Mouse (Mus musculus) ES-Bruce4 (cell line): ENCODE measurements around the gene Olfr628. TPM values are rescaled to one million over a fixed set of nuclear protein-coding genes. Genes with fewer than 3 reads are reported as not detected.
"Not testable (repeated sequence)": the region's sequence is repeated elsewhere in the genome, so short reads cannot be mapped to it uniquely, and the experiment has no call there.

Source experiments
- H3K27ac ChIP-seq: 2 replicates; pipeline ENCODE4 v1.5.1; 2012; ENCODE audit warnings: low read length, inconsistent platforms; ENCODE audit not compliant: insufficient read depth
- H3K27me3 ChIP-seq: 2 replicates; pipeline ENCODE4 v1.6.1; 2012; ENCODE audit warnings: mild to moderate bottlenecking, low read length, inconsistent platforms; ENCODE audit not compliant: control insufficient read depth, poor library complexity, insufficient read depth, severe bottlenecking
- H3K36me3 ChIP-seq: 2 replicates; pipeline ENCODE4 v1.6.1; 2012; ENCODE audit warnings: inconsistent platforms, mild to moderate bottlenecking, low read length, moderate library complexity; ENCODE audit not compliant: control insufficient read depth, poor library complexity, insufficient read depth, severe bottlenecking
- H3K4me1 ChIP-seq: one replicate; pipeline ENCODE4 v1.8.1; 2011; ENCODE audit warnings: low read length; ENCODE audit not compliant: control insufficient read depth, insufficient read depth
- H3K4me3 ChIP-seq: 2 replicates; pipeline ENCODE4 v1.5.1; 2011; ENCODE audit warnings: low read depth, mild to moderate bottlenecking, low read length
- H3K9ac ChIP-seq: 2 replicates; pipeline ENCODE4 v1.6.1; 2012; ENCODE audit warnings: low read depth, mild to moderate bottlenecking, inconsistent platforms; ENCODE audit not compliant: poor library complexity, severe bottlenecking
- H3K9me3 ChIP-seq: replicated peaks from 2 replicates; pipeline ENCODE4 v1.6.1; 2012; ENCODE audit warnings: mild to moderate bottlenecking, low read length, inconsistent platforms; ENCODE audit not compliant: control insufficient read depth, poor library complexity, insufficient read depth, severe bottlenecking
- CTCF ChIP-seq: IDR thresholded peaks from one replicate; pipeline ENCODE4 v1.8.1; 2011; ENCODE audit warnings: low read depth, low read length
- EP300 ChIP-seq: IDR thresholded peaks from 2 replicates; pipeline ENCODE4 v1.6.1; 2011; ENCODE audit warnings: low read depth, low read length; ENCODE audit not compliant: insufficient read depth
- POLR2A ChIP-seq: IDR thresholded peaks from one replicate; pipeline ENCODE4 v1.8.1; 2011; ENCODE audit warnings: low read length; ENCODE audit not compliant: insufficient read depth
- polyA plus RNA-seq: library from polyadenylated mRNA; stranded (reverse); fragments of >200 nt; gene quantifications from 2 replicates; pipeline ENCODE4 v1.2.4, GENCODE M21; 2011; ENCODE audit warnings: low read depth; ENCODE audit not compliant: missing spikeins, insufficient read depth, insufficient read length

Gene Olfr628
- polyA plus RNA-seq, 1 experiment, result not detected

GRCm38 (mm10) chr7:103757233-103757632, 27.1 kb downstream of the Olfr628 start, which contains the start of gene Olfr630:
Olfr630 (minus strand) TSS chr7:103757333.
- no peaks in the 10 kb centered on the region for H3K36me3 ChIP-seq
- TF ChIP-seq EP300, result no peak
- TF ChIP-seq POLR2A, result no peak
- TF ChIP-seq CTCF, result no peak
- no peaks in the 10 kb centered on the region for H3K9me3 ChIP-seq
- no peak within 1 kb of the TSS for H3K4me3 ChIP-seq
- H3K4me1 ChIP-seq, result no peaks in the 10 kb centered on the region
- H3K27ac ChIP-seq, result no peak within 1 kb of the TSS
- no peak within 1 kb of the TSS for H3K9ac ChIP-seq
- H3K27me3 ChIP-seq, result no peaks in the 10 kb centered on the region

- not testable (repeated sequence) for H3K36me3 ChIP-seq, H3K9me3 ChIP-seq, H3K9ac ChIP-seq, H3K27me3 ChIP-seq, H3K27ac ChIP-seq, H3K4me3 ChIP-seq, H3K4me1 ChIP-seq
Observed at GRCm38 (mm10) chr7:103762212-103762611, 32.0 kb downstream of the Olfr628 start.

GRCm38 (mm10) chr7:103767687-103768086, 37.5 kb downstream of the Olfr628 start:
- H3K9ac ChIP-seq, H3K4me1 ChIP-seq, H3K27ac ChIP-seq, H3K9me3 ChIP-seq, H3K4me3 ChIP-seq, H3K36me3 ChIP-seq, H3K27me3 ChIP-seq: not testable (repeated sequence)

GRCm38 (mm10) chr7:103771494-103771893, 41.3 kb downstream of the Olfr628 start, which contains the start of gene Olfr69:
Olfr69 (minus strand) TSS chr7:103771594.
- H3K4me1 ChIP-seq, result no peaks in the 10 kb centered on the region
- no peaks in the 10 kb centered on the region for H3K27me3 ChIP-seq
- no peak within 1 kb of the TSS for H3K9ac ChIP-seq
- TF ChIP-seq CTCF (no peak), EP300 (no peak), POLR2A (no peak)
- H3K36me3 ChIP-seq, result no peaks in the 10 kb centered on the region
- H3K4me3 ChIP-seq, result no peak within 1 kb of the TSS
- no peaks in the 10 kb centered on the region for H3K9me3 ChIP-seq
- no peak within 1 kb of the TSS for H3K27ac ChIP-seq

GRCm38 (mm10) chr7:103777652-103778051, 47.5 kb downstream of the Olfr628 start:
- not testable (repeated sequence) for H3K9me3 ChIP-seq, H3K36me3 ChIP-seq, H3K9ac ChIP-seq, H3K27ac ChIP-seq, H3K4me1 ChIP-seq, H3K27me3 ChIP-seq, H3K4me3 ChIP-seq

GRCm38 (mm10) chr7:103779598-103779997, 49.4 kb downstream of the Olfr628 start, which contains the start of gene Olfr68:
Olfr68 (minus strand) TSS chr7:103779698.
- Histone ChIP-seq H3K4me1 (no peaks in the 10 kb centered on the region), H3K9ac (no peak within 1 kb of the TSS), H3K9me3 (no peaks in the 10 kb centered on the region), H3K4me3 (no peak within 1 kb of the TSS), H3K27ac (no peak within 1 kb of the TSS), H3K36me3 (no peaks in the 10 kb centered on the region), H3K27me3 (no peaks in the 10 kb centered on the region)
- TF ChIP-seq CTCF (no peak), POLR2A (no peak), EP300 (no peak)

Other genes with a start within 250 kb of the Olfr628 start
- gene Olfr609, start 232.3 kb upstream of the Olfr628 start, polyA plus RNA-seq, result not detected in 2 replicates
- gene Olfr610, start 218.3 kb upstream of the Olfr628 start, polyA plus RNA-seq, result not detected in 2 replicates
- gene Olfr611, start 209.5 kb upstream of the Olfr628 start, polyA plus RNA-seq, result not detected in 2 replicates
- not detected in 2 replicates for gene Olfr612, start 187.7 kb upstream of the Olfr628 start, polyA plus RNA-seq
- gene Olfr613, start 182.3 kb upstream of the Olfr628 start, polyA plus RNA-seq, result not detected in 2 replicates
- not detected in 2 replicates for gene Olfr615, start 174.3 kb upstream of the Olfr628 start, polyA plus RNA-seq
- not detected in 2 replicates for gene Olfr616, start 161.2 kb upstream of the Olfr628 start, polyA plus RNA-seq
- not detected in 2 replicates for gene Olfr617, start 157.3 kb upstream of the Olfr628 start, polyA plus RNA-seq
- gene Olfr618, start 140.3 kb upstream of the Olfr628 start, polyA plus RNA-seq, result not detected in 2 replicates
- gene Olfr619, start 129.8 kb upstream of the Olfr628 start, polyA plus RNA-seq, result not detected in 2 replicates
- not detected in 2 replicates for gene Olfr620, start 117.8 kb upstream of the Olfr628 start, polyA plus RNA-seq
- not detected in 2 replicates for gene Olfr622, start 87.7 kb upstream of the Olfr628 start, polyA plus RNA-seq
- gene Olfr623, start 66.7 kb upstream of the Olfr628 start, polyA plus RNA-seq, result not detected in 2 replicates
- 0.13 TPM in 1 of 2 replicates, not detected in the other for gene Olfr624, start 59.2 kb upstream of the Olfr628 start, polyA plus RNA-seq
- gene Olfr625-ps1, start 47.7 kb upstream of the Olfr628 start, polyA plus RNA-seq, result not detected in 2 replicates
- gene Olfr243, start 15.7 kb upstream of the Olfr628 start, polyA plus RNA-seq, result 0.16 TPM in 1 of 2 replicates, not detected in the other
- not detected in 2 replicates for gene Olfr629, start 14.6 kb downstream of the Olfr628 start, polyA plus RNA-seq
- gene Olfr630, start 27.0 kb downstream of the Olfr628 start, polyA plus RNA-seq, result not detected in 2 replicates
- not detected in 2 replicates for gene Olfr69, start 41.2 kb downstream of the Olfr628 start, polyA plus RNA-seq
- not detected in 2 replicates for gene Olfr68, start 49.3 kb downstream of the Olfr628 start, polyA plus RNA-seq
- gene Olfr67, start 61.4 kb downstream of the Olfr628 start, polyA plus RNA-seq, result not detected in 2 replicates
- 1.2 and 2.2 TPM in 2 replicates for gene Hbb-bt, start 83.6 kb downstream of the Olfr628 start, polyA plus RNA-seq
- 3.5 TPM in 1 of 2 replicates, not detected in the other for gene Hbb-bs, start 97.7 kb downstream of the Olfr628 start, polyA plus RNA-seq
- not detected in 2 replicates for gene Hbb-bh2, start 110.1 kb downstream of the Olfr628 start, polyA plus RNA-seq
- not detected in 2 replicates for gene Hbb-bh1, start 112.8 kb downstream of the Olfr628 start, polyA plus RNA-seq
- 1.4 TPM in 1 of 2 replicates, not detected in the other for gene Hbb-y, start 122.8 kb downstream of the Olfr628 start, polyA plus RNA-seq
- not detected in 2 replicates for gene Olfr66, start 155.9 kb downstream of the Olfr628 start, polyA plus RNA-seq
- gene Olfr64, start 164.1 kb downstream of the Olfr628 start, polyA plus RNA-seq, result not detected in 2 replicates
- not detected in 2 replicates for gene Olfr65, start 173.1 kb downstream of the Olfr628 start, polyA plus RNA-seq
- not detected in 2 replicates for gene Olfr631, start 198.5 kb downstream of the Olfr628 start, polyA plus RNA-seq
- gene Olfr632, start 204.0 kb downstream of the Olfr628 start, polyA plus RNA-seq, result not detected in 2 replicates
- not detected in 2 replicates for gene Olfr633, start 214.1 kb downstream of the Olfr628 start, polyA plus RNA-seq
- gene Olfr635, start 240.8 kb downstream of the Olfr628 start, polyA plus RNA-seq, result 0.08 and 0.13 TPM in 2 replicates